Mouse (Mus musculus): ENCODE measurements around the gene Syde2. TPM values are rescaled to one million over a fixed set of nuclear protein-coding genes. Genes with fewer than 3 reads are reported as not detected.
A peak's percentile ranks its signal among the peaks of the same experiment; 100 is the strongest.
"Not testable (repeated sequence)": the region's sequence is repeated elsewhere in the genome, so short reads cannot be mapped to it uniquely, and the experiment has no call there.

The Syde2 gene
- polyA plus RNA-seq, 1 experiment from 2014 or later = 2.0 TPM

DNA sequence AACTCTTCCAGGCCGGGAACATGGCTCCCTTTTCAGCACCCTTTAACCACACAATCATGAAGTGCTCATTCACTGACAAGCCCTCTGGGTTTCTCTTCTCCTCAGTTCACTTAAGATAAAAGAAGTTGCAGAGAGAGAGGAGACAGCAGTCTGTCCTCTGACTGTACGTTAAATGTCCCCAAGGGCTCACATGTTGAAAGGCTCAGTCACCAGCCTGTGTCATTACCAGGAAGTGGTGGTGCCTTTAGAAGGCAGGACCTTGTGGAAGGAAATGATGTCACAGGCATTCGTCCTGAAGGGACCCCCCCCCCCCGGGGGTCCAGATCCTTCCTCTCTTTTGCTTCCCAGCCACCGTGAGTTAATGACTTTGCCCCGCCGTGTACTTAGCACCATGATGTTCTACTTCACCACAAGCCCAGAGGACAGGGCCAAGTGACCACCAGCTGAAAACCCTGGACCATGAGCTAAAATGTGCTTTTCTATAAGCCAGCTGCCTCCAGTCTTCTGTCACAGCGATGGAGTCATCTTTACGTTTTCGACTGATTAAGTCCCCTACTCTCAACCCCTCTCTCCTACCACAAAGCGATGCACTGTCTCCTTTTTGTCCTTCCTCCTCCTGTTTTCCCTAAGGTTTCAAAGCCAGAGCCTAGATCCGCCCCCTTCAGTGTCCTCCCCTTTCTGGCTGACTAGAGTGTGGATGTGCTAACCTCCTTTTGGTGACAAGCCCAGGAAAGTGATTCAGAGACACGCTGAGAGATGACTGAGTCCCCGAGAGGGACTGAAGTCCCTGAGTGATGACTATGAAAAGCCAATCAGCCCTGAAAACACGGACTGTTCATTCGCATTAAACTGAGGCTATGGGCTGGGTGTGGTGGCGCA lies 36.1 kb upstream of the Syde2 start:
- peaks cover 2% of the 10 kb centered on the region; the same call in 1 of the 2 replicates for H3K27me3 ChIP-seq
- 63% methylated on average over 17 of the region's 17 CpGs for WGBS
- no peaks in the 10 kb centered on the region for H3K36me3 ChIP-seq
- no peak overlapping the region for H3K4me2 ChIP-seq (replicated peaks)
- peaks cover 7% of the 10 kb centered on the region; the same call in 1 of the 2 replicates for H3K4me1 ChIP-seq
- no peak overlapping the region for H3K27ac ChIP-seq
- ATAC-seq (ENCODE audit: low FRiP score) = 0 out of 2 replicates have a peak, but pooled peaks have one; percentile 7
- no peak overlapping the region for H3K4me3 ChIP-seq
- H3K9me3 ChIP-seq (replicated peaks) = no peaks in the 10 kb centered on the region
- no peak overlapping the region for H3K9ac ChIP-seq

DNA sequence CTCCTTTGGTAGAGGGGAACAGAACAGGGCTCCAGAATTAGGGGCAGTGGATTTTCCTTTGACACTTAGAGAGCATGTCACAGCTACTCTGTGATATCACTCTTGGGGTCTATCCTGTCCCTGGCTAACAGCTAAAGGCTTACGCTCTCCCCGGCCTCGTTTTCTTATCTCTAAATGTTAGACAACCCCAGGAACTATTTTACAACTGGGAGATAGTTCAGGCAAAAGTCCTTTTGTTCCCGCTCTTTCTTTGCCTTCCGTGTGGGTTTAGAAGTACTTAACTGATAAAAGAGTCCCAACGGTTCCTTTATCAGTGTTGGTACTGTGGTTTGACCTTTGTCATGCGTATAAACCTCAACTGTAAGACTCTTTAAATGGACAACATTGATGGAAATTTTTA lies 34.7 kb upstream of the Syde2 start:
- H3K9ac ChIP-seq = no peak overlapping the region
- WGBS = 89% methylated on average over 7 of the region's 7 CpGs
- H3K9me3 ChIP-seq (replicated peaks) = no peaks in the 10 kb centered on the region; the same call in 1 of the 2 replicates
- no peak overlapping the region for H3K27ac ChIP-seq
- no peaks in the 10 kb centered on the region for H3K36me3 ChIP-seq
- H3K4me3 ChIP-seq = no peak overlapping the region
- H3K27me3 ChIP-seq = peaks cover 2% of the 10 kb centered on the region; the same call in 1 of the 2 replicates
- no peak for ATAC-seq (ENCODE audit: low FRiP score)
- H3K4me1 ChIP-seq = peaks cover 7% of the 10 kb centered on the region; the same call in 1 of the 2 replicates
- no peak overlapping the region for H3K4me2 ChIP-seq (replicated peaks)

DNA sequence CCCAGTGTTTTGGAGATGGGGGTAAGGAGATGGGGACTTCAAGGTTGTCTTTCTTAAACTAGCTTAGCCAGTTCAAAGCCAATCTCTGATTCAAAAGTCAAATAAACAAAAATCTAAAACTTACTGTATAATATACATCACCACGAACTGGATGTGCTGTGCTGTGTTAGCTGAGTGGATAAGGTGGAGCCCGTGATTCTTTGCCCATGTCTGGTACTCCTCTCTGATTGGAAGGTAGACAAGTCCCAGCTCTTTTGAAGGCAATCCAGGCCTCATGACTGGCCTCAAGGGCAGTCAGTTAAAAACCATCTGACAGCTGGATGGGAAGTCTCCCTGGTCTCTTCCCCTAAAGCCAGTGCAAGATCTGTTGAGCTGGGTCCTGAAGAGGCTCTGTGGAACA lies 34.3 kb upstream of the Syde2 start:
- Histone ChIP-seq H3K4me1 (peaks cover 7% of the 10 kb centered on the region; the same call in 1 of the 2 replicates), H3K4me2 (replicated peaks) (no peak overlapping the region), H3K9ac (no peak overlapping the region), H3K4me3 (no peak overlapping the region), H3K9me3 (replicated peaks) (no peaks in the 10 kb centered on the region; the same call in 1 of the 2 replicates), H3K27me3 (peaks cover 2% of the 10 kb centered on the region; the same call in 1 of the 2 replicates), H3K36me3 (no peaks in the 10 kb centered on the region), H3K27ac (no peak overlapping the region)
- WGBS = 92% methylated on average over 2 of the region's 2 CpGs
- ATAC-seq (ENCODE audit: low FRiP score) = no peak

- Histone ChIP-seq H3K27ac (no peak overlapping the region), H3K27me3 (peaks cover 32% of the 10 kb centered on the region), H3K36me3 (no peaks in the 10 kb centered on the region), H3K4me3 (no peak overlapping the region), H3K4me1 (peaks cover 17% of the 10 kb centered on the region), H3K4me2 (replicated peaks) (no peak overlapping the region), H3K9ac (no peak overlapping the region), H3K9me3 (replicated peaks) (no peaks in the 10 kb centered on the region; the same call in 1 of the 2 replicates)
- no peak for ATAC-seq (ENCODE audit: low FRiP score)
- WGBS = 81% methylated on average over 1 of the region's 1 CpGs
These were observed 27.8 kb upstream of the Syde2 start for GRCm38 (mm10) chr3:145959824-145960223.

DNA sequence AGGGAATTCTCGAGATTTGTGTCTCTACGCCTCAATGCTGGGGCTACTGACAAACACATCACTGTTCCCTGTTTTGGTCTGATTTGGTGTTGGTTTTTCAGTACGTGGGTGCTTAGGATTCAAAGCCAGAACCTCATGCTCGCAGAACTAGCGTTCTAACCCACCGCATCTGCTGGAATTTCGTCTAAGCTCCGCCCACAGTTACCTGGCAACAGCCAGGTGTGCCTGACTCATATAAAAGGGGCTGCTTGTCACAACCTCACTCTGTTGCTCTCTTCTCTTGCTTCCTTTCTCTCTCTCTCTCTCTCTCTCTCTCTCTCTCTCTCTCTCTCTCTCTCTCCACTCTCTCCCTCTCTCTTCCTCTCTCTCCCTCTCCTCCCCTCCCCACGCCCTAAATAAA lies 25.3 kb upstream of the Syde2 start:
- no peaks in the 10 kb centered on the region for H3K36me3 ChIP-seq
- no peak for ATAC-seq (ENCODE audit: low FRiP score)
- H3K9me3 ChIP-seq (replicated peaks) = no peaks in the 10 kb centered on the region; the same call in 1 of the 2 replicates
- H3K4me1 ChIP-seq = peaks cover 20% of the 10 kb centered on the region
- no peak overlapping the region for H3K9ac ChIP-seq
- H3K27ac ChIP-seq = no peak overlapping the region
- peaks cover 38% of the 10 kb centered on the region for H3K27me3 ChIP-seq
- 24% methylated on average over 9 of the region's 9 CpGs for WGBS
- H3K4me2 ChIP-seq (replicated peaks) = no peak overlapping the region
- no peak overlapping the region for H3K4me3 ChIP-seq

- Histone ChIP-seq H3K9me3 (replicated peaks) (no peaks in the 10 kb centered on the region), H3K27me3 (peaks cover 38% of the 10 kb centered on the region), H3K27ac (no peak overlapping the region), H3K4me1 (peaks cover 20% of the 10 kb centered on the region), H3K36me3 (no peaks in the 10 kb centered on the region), H3K4me2 (replicated peaks) (peak overlapping the region; percentile 35), H3K4me3 (peak overlapping the region; percentile 14), H3K9ac (no peak overlapping the region)
- peak; percentile 32; the same call in 1 of the 2 replicates for ATAC-seq (ENCODE audit: low FRiP score)
- 15% methylated on average over 31 of the region's 31 CpGs for WGBS
These were observed 24.3 kb upstream of the Syde2 start for GRCm38 (mm10) chr3:145963101-145964017.

DNA sequence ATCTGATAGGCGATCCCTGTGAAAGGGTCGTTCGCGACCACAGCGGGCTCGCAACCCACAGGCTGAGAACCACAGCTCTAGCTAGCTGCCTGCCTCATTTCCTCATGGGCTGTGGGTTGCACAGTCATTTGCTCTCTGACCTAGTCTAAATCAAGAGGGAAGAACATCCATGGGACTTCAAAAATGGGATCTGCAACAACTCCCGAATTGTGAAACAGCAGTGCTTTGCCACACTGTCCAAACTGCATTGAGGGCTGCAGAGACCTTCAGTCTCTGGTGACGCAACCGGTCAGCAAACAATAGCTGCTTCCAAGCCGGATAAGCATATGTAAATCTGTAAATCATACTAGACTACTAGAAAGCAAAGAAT lies 23.7 kb upstream of the Syde2 start:
- Histone ChIP-seq H3K27ac (no peak overlapping the region), H3K9ac (no peak overlapping the region), H3K36me3 (no peaks in the 10 kb centered on the region), H3K27me3 (peaks cover 38% of the 10 kb centered on the region), H3K4me3 (peak overlapping the region; percentile 14; the same call in 1 of the 2 replicates), H3K4me2 (replicated peaks) (peak overlapping the region; percentile 35), H3K4me1 (peaks cover 20% of the 10 kb centered on the region), H3K9me3 (replicated peaks) (no peaks in the 10 kb centered on the region)
- WGBS = 14% methylated on average over 10 of the region's 10 CpGs
- peak; percentile 72 for ATAC-seq (ENCODE audit: low FRiP score)

GRCm38 (mm10) chr3:145964473-145964872 lies 23.2 kb upstream of the Syde2 start:
- WGBS = 16% methylated on average over 10 of the region's 10 CpGs
- H3K4me1 ChIP-seq = peaks cover 20% of the 10 kb centered on the region
- peaks cover 38% of the 10 kb centered on the region for H3K27me3 ChIP-seq
- no peaks in the 10 kb centered on the region for H3K9me3 ChIP-seq (replicated peaks)
- ATAC-seq (ENCODE audit: low FRiP score) = peak; percentile 72
- peak overlapping the region; percentile 35 for H3K4me2 ChIP-seq (replicated peaks)
- no peak overlapping the region for H3K27ac ChIP-seq
- H3K9ac ChIP-seq = no peak overlapping the region
- no peaks in the 10 kb centered on the region for H3K36me3 ChIP-seq
- 0 out of 2 replicates have a peak overlapping the region, but pooled peaks have one; percentile 14 for H3K4me3 ChIP-seq

DNA sequence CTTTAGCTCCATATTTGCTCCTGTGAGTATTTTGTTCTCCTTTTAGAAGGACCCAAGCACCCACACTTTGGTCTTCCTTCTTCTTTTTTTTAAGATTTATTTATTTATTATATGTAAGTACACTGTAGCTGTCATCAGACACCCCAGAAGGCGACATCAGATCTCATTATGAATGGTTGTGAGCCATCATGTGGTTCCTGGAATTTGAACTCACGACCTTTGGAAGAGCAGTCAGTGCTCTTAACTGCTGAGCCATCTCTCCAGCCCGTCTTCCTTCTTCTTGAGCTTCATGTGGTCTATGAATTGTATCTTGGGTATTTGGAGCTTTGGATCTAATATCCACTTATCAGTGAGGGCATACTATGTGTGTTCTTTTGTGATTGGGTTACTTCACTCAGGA lies 22.1 kb upstream of the Syde2 start:
- H3K4me3 ChIP-seq; H3K9me3 ChIP-seq (replicated peaks); ATAC-seq (ENCODE audit: low FRiP score); H3K36me3 ChIP-seq; H3K4me2 ChIP-seq (replicated peaks); H3K9ac ChIP-seq; H3K27ac ChIP-seq: not testable (repeated sequence)
- H3K27me3 ChIP-seq = peaks cover 38% of the 10 kb centered on the region
- WGBS = 83% methylated on average over 3 of the region's 3 CpGs
- H3K4me1 ChIP-seq = peaks cover 20% of the 10 kb centered on the region

- H3K36me3 ChIP-seq = no peaks in the 10 kb centered on the region
- H3K4me2 ChIP-seq (replicated peaks) = no peak overlapping the region
- H3K27ac ChIP-seq = no peak overlapping the region
- peaks cover 20% of the 10 kb centered on the region for H3K4me1 ChIP-seq
- ATAC-seq (ENCODE audit: low FRiP score) = no peak
- WGBS = 93% methylated on average over 5 of the region's 5 CpGs
- no peaks in the 10 kb centered on the region for H3K9me3 ChIP-seq (replicated peaks)
- H3K4me3 ChIP-seq = no peak overlapping the region
- H3K9ac ChIP-seq = no peak overlapping the region
- peaks cover 34% of the 10 kb centered on the region for H3K27me3 ChIP-seq
These were observed 20.9 kb upstream of the Syde2 start for GRCm38 (mm10) chr3:145966806-145967205.

DNA sequence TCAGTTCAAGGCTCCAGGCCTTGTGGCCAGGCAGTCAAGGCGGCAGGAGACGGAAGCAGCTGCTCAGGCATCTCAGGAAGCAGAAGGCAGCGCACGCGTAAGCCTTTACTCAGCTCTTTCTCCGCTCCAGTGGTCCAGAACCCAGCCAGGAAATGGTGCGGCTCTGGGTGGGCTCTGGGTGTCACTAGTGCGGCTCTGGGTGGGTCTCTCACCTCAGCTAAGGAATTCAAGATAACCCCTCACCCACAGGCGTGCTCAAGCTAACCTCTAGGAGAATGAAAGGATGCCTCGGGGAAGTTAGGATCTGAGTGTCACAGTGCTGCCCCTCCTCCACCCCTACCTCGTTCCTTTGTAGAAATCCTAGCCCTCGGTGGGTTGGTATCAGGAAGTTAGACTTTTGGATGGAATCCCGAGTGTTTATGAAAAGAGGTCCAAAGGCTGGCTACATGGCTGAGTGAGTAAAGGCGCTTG lies 18.6 kb upstream of the Syde2 start:
- H3K4me3 ChIP-seq = no peak overlapping the region
- peaks cover 3% of the 10 kb centered on the region for H3K9me3 ChIP-seq (replicated peaks)
- peaks cover 12% of the 10 kb centered on the region for H3K27me3 ChIP-seq
- H3K4me2 ChIP-seq (replicated peaks) = no peak overlapping the region
- no peak; the same call in 1 of the 2 replicates for ATAC-seq (ENCODE audit: low FRiP score)
- 49% methylated on average over 14 of the region's 14 CpGs for WGBS
- no peak overlapping the region for H3K27ac ChIP-seq
- no peaks in the 10 kb centered on the region for H3K36me3 ChIP-seq
- H3K9ac ChIP-seq = no peak overlapping the region
- peaks cover 8% of the 10 kb centered on the region for H3K4me1 ChIP-seq

GRCm38 (mm10) chr3:145971501-145971900 lies 16.2 kb upstream of the Syde2 start:
- peaks cover 11% of the 10 kb centered on the region for H3K9me3 ChIP-seq (replicated peaks)
- 56% methylated on average over 10 of the region's 10 CpGs for WGBS
- ATAC-seq (ENCODE audit: low FRiP score) = no peak
- H3K27me3 ChIP-seq = no peaks in the 10 kb centered on the region
- no peak overlapping the region for H3K27ac ChIP-seq
- H3K4me2 ChIP-seq (replicated peaks) = no peak overlapping the region
- H3K9ac ChIP-seq = no peak overlapping the region
- no peaks in the 10 kb centered on the region for H3K4me1 ChIP-seq
- no peaks in the 10 kb centered on the region for H3K36me3 ChIP-seq
- no peak overlapping the region for H3K4me3 ChIP-seq
